Mouse (Mus musculus) lung, postnatal 0 days (tissue): ENCODE measurements at regions not wholly inside any gene's neighbourhood (a gene's known extent, or its start where the extent isn't known, plus 50 kb on each side); places are given as distances from the start of the nearest gene placed in this dataset.

ENCODE experiments used
- CTCF ChIP-seq: IDR thresholded peaks from 2 replicates; pipeline ENCODE4 v1.5.1; 2016; ENCODE audit warnings: antibody characterized with exemption, mild to moderate bottlenecking
- EP300 ChIP-seq: IDR thresholded peaks from 2 replicates; pipeline ENCODE4 v1.6.1; 2016; ENCODE audit warnings: antibody characterized with exemption, mild to moderate bottlenecking, control low read depth

GRCm38 (mm10) chr17:27301376-27301775 lies 97.1 kb upstream of the Lemd2 start:
- TF ChIP-seq CTCF (no peak), EP300 (no peak)
